Mouse (Mus musculus): ENCODE data around the gene Mrpl33. TPM values are rescaled to one million over a fixed set of nuclear protein-coding genes. Genes with fewer than 3 reads are reported as not detected.

Gene Mrpl33
- polyA plus RNA-seq, 1 experiment from 2014 or later: 197 TPM

DNA sequence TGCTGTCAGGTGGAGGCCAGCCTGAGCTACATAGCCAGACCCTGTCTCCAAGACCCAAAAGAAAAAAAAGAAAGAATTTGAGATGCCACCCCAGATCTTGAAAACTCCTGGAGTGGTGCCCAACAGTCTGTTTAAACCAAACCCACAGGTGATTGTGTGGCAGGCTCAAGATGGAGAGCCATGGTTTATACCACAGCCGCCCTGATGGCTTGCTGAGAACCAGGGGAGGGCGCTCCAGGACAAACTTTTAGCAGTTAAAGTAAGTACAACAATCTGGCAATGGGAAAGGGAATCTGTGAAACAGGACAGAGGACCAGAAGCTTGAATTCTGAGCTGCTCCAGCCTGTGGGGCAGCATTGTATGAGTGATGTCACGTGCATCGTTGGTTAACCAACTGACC lies 1.8 kb downstream of the Mrpl33 start:
- Histone ChIP-seq H3K4me2 (replicated peaks) (no peak overlapping the region), H3K4me3 (no peak overlapping the region), H3K27me3 (replicated peaks) (0 out of 2 replicates have a peak, but pooled peaks cover 5% of the 10 kb centered on the region), H3K9ac (no peak overlapping the region), H3K36me3 (no peaks in the 10 kb centered on the region), H3K27ac (no peak overlapping the region), H3K9me3 (no peaks in the 10 kb centered on the region), H3K4me1 (0 out of 2 replicates have a peak, but pooled peaks cover 6% of the 10 kb centered on the region)
- 68% methylated on average over 4 of the region's 4 CpGs for WGBS
- no peak for ATAC-seq (ENCODE audit: low FRiP score, low read depth)

DNA sequence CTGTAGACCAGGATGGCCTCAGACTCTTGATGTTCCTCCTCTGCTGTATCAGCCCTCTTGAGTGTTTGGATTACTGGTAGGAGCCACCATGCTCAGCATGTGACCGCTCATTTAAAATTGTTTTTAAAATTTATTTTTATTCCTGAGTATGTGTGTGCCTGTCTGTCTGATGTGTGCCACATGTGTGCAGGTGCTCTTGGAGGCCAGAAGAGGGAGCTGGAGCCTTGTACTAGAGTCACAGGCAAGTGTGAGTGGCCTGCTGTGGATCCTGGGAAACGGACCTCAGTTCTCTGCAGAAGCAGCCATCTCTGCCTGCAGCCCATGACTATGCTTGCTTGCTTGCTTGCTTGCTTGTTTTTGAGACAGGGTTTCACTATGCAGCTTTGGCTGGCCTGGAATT lies 2.4 kb downstream of the Mrpl33 start:
- H3K4me2 ChIP-seq (replicated peaks): no peak overlapping the region
- H3K36me3 ChIP-seq: no peaks in the 10 kb centered on the region
- H3K27ac ChIP-seq: no peak overlapping the region
- H3K9ac ChIP-seq: no peak overlapping the region
- 91% methylated on average over 2 of the region's 2 CpGs for WGBS
- no peaks in the 10 kb centered on the region for H3K9me3 ChIP-seq
- ATAC-seq (ENCODE audit: low FRiP score, low read depth): no peak
- no peak overlapping the region for H3K4me3 ChIP-seq
- H3K27me3 ChIP-seq (replicated peaks): 0 out of 2 replicates have a peak, but pooled peaks cover 5% of the 10 kb centered on the region
- H3K4me1 ChIP-seq: 0 out of 2 replicates have a peak, but pooled peaks cover 6% of the 10 kb centered on the region

- no peak for ATAC-seq (ENCODE audit: low FRiP score, low read depth)
- Histone ChIP-seq H3K4me3 (no peak overlapping the region), H3K9me3 (no peaks in the 10 kb centered on the region), H3K4me1 (0 out of 2 replicates have a peak, but pooled peaks cover 6% of the 10 kb centered on the region), H3K27ac (no peak overlapping the region), H3K36me3 (no peaks in the 10 kb centered on the region), H3K9ac (no peak overlapping the region), H3K27me3 (replicated peaks) (0 out of 2 replicates have a peak, but pooled peaks cover 5% of the 10 kb centered on the region), H3K4me2 (replicated peaks) (no peak overlapping the region)
- 92% methylated on average over 7 of the region's 7 CpGs for WGBS
Measured at GRCm38 (mm10) chr5:31601162-31601722, 4.5 kb downstream of the Mrpl33 start.

DNA sequence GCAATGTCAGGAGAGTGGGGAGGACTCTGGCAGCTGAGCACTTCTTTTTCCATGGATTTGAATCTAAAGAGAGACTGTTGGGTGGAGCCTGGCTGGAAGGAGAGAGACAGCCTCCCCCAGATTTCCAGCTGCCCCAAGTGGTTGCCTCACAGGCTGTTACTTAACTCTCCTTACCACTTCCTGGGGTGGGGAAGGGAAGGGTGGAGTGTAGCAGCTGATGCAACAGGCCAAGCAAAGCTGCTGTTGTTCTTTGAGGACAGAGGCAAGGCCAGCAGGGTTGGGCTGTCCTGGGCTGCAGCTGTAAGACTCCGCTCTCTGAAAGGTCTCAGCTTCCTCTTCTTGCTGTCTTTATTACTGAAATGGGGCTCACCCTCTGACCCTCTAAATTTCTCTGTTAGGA lies 5.6 kb downstream of the Mrpl33 start:
- Histone ChIP-seq H3K9ac (no peak overlapping the region), H3K27me3 (replicated peaks) (0 out of 2 replicates have a peak, but pooled peaks cover 2% of the 10 kb centered on the region), H3K4me2 (replicated peaks) (no peak overlapping the region), H3K4me3 (no peak overlapping the region), H3K9me3 (no peaks in the 10 kb centered on the region), H3K4me1 (no peaks in the 10 kb centered on the region), H3K36me3 (no peaks in the 10 kb centered on the region), H3K27ac (no peak overlapping the region)
- no peak for ATAC-seq (ENCODE audit: low FRiP score, low read depth)
- WGBS: 100% methylated on average over 1 of the region's 1 CpGs

GRCm38 (mm10) chr5:31603766-31604165 lies 7.0 kb downstream of the Mrpl33 start:
- Histone ChIP-seq H3K4me3 (no peak overlapping the region), H3K36me3 (no peaks in the 10 kb centered on the region), H3K27me3 (replicated peaks) (no peaks in the 10 kb centered on the region), H3K9me3 (no peaks in the 10 kb centered on the region), H3K4me1 (no peaks in the 10 kb centered on the region), H3K4me2 (replicated peaks) (no peak overlapping the region), H3K9ac (no peak overlapping the region), H3K27ac (no peak overlapping the region)
- ATAC-seq (ENCODE audit: low FRiP score, low read depth): no peak
- WGBS: 84% methylated on average over 6 of the region's 6 CpGs

- WGBS: 71% methylated on average over 3 of the region's 3 CpGs
- H3K9me3 ChIP-seq: no peaks in the 10 kb centered on the region
- no peaks in the 10 kb centered on the region for H3K4me1 ChIP-seq
- no peaks in the 10 kb centered on the region for H3K27me3 ChIP-seq (replicated peaks)
- H3K4me2 ChIP-seq (replicated peaks): no peak overlapping the region
- no peak overlapping the region for H3K9ac ChIP-seq
- ATAC-seq (ENCODE audit: low FRiP score, low read depth): no peak
- no peaks in the 10 kb centered on the region for H3K36me3 ChIP-seq
- no peak overlapping the region for H3K4me3 ChIP-seq
- H3K27ac ChIP-seq: no peak overlapping the region
Measured at GRCm38 (mm10) chr5:31606151-31606550, 9.4 kb downstream of the Mrpl33 start.

DNA sequence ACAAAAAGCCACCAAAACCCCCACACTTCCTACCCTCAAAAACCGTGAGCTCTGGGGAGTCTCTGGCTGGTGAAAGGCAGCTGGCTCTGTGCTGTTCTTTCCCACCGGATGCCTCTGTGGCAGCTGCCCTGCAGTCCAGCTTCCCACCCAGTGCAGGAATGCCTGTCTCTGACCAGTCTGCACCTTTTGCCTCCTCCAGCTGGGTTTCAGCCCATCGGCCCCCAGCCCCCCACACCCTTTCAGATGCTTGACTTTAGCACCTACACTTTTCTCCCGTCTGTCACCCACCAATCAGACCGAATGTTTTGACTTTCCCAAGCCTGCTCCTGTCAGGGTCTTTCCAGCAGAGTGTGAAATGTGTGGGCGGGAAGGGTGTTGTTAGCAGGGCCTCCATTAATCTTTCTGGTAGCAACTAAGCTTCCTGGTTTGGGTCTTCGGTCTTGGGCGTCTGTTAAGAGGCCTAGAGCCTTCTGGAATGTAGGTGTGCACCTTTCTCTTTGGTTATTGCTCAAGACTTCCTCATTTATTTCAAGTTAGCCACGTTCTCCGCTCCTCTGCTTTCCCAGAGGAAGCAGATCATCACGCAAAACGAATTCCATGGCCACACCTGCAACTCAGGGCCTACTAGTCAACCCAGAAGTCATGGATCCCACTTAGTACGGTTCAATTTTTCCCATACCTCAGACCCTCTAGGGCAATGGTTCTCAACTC lies 13.8 kb downstream of the Mrpl33 start:
- Histone ChIP-seq H3K4me2 (replicated peaks) (no peak overlapping the region), H3K4me1 (peaks cover 10% of the 10 kb centered on the region; the same call in 1 of the 2 replicates), H3K9me3 (no peaks in the 10 kb centered on the region), H3K27ac (no peak overlapping the region), H3K36me3 (no peaks in the 10 kb centered on the region), H3K27me3 (replicated peaks) (no peaks in the 10 kb centered on the region), H3K9ac (no peak overlapping the region), H3K4me3 (no peak overlapping the region)
- WGBS: 79% methylated on average over 13 of the region's 13 CpGs
- no peak for ATAC-seq (ENCODE audit: low FRiP score, low read depth)

DNA sequence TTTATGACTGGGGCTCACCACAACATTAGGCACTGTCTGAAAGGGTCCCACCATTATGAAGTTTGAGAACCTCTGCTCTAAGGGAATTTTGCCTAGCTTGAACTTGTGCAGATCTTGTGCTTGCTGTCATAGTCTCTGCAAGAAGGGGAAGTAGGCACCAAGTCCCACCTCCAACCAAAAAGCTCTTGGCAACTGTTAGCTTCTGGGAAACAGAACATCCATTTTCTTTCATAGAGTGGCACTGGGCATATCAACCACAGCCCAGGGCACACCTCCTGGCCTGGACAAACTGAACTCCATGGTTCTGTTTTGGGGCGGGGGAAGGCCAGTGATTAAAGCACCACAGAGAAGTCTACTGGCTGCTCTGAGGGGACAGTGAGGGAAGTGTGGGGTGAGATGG lies 14.5 kb downstream of the Mrpl33 start:
- Histone ChIP-seq H3K9ac (no peak overlapping the region), H3K36me3 (no peaks in the 10 kb centered on the region), H3K4me2 (replicated peaks) (no peak overlapping the region), H3K27me3 (replicated peaks) (no peaks in the 10 kb centered on the region), H3K9me3 (no peaks in the 10 kb centered on the region), H3K4me1 (peaks cover 10% of the 10 kb centered on the region; the same call in 1 of the 2 replicates), H3K27ac (no peak overlapping the region), H3K4me3 (no peak overlapping the region)
- WGBS: 95% methylated on average over 1 of the region's 1 CpGs
- no peak for ATAC-seq (ENCODE audit: low FRiP score, low read depth)

DNA sequence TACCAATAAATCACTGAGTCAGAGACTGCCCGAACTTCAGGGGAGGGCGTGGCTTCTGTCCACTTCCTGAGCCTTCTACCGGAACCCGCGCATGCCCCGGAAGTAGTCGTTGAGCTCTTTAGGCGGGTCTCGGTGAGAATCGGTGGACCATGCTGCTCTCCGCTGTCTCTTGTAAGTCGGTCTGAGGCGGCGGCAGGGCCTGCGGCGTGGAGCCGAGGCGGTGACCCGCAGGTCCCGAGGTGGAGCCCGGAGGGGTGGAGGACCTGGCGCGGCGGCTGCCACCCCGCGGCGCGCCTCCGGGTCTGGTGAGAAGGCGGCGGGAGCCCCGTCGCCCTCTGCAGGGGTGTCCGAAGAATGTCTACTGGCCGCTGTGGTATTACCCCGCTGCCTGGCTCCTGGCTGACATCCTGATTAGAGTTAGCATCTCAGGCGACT lies 17.1 kb downstream of the Mrpl33 start:
- Histone ChIP-seq H3K9ac (peak overlapping the region; percentile 69), H3K36me3 (peaks cover 9% of the 10 kb centered on the region), H3K4me1 (peaks cover 10% of the 10 kb centered on the region; the same call in 1 of the 2 replicates), H3K4me2 (replicated peaks) (peak overlapping the region; percentile 51), H3K27ac (0 out of 2 replicates have a peak overlapping the region, but pooled peaks have one; percentile 50), H3K9me3 (no peaks in the 10 kb centered on the region), H3K27me3 (replicated peaks) (no peaks in the 10 kb centered on the region), H3K4me3 (peak overlapping the region; percentile 83)
- peak; percentile 98 for ATAC-seq (ENCODE audit: low FRiP score, low read depth)
- under 1% methylated on average over 37 of the region's 37 CpGs for WGBS

DNA sequence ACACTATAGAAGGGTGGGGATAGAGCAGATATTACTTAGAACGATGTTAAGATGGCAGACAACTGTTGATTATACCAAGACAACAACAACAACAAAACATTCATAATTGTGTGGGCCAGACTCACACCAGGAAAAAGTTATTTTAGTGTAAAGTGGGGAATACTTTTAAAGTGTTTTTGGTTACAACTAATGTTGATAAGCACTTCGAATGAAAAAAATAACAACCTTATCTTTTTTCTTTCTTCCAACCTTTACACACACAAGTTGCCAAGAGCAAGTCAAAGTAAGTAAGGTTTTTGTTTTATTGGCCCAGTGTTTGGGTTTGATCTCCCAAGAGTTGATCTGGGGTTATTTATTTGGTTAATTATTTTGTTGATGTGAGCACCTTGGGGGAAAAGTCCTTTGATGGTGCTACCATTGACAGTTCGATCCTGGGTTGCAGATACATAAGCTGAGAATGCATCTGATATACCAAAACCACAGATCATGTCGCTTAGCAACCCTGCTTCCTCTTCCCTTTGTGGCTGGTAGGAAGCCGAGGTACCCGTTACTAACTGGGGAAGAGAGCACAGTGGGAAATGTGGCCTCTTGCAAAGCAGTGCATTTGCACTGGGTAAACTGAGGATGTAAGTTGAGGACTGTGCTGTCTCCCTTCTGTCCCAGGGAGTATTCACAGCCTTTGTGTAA lies 17.7 kb downstream of the Mrpl33 start:
- H3K27ac ChIP-seq: no peak overlapping the region
- 51% methylated on average over 6 of the region's 6 CpGs for WGBS
- no peak for ATAC-seq (ENCODE audit: low FRiP score, low read depth)
- peaks cover 10% of the 10 kb centered on the region; the same call in 1 of the 2 replicates for H3K4me1 ChIP-seq
- peaks cover 15% of the 10 kb centered on the region for H3K36me3 ChIP-seq
- no peaks in the 10 kb centered on the region for H3K9me3 ChIP-seq
- peak overlapping the region; percentile 83 for H3K4me3 ChIP-seq
- H3K27me3 ChIP-seq (replicated peaks): no peaks in the 10 kb centered on the region
- H3K4me2 ChIP-seq (replicated peaks): peak overlapping the region; percentile 51
- H3K9ac ChIP-seq: peak overlapping the region; percentile 69; the same call in 1 of the 2 replicates

- no peak for ATAC-seq (ENCODE audit: low FRiP score, low read depth)
- no peak overlapping the region for H3K9ac ChIP-seq
- no peak overlapping the region for H3K4me3 ChIP-seq
- H3K4me2 ChIP-seq (replicated peaks): no peak overlapping the region
- 97% methylated on average over 3 of the region's 3 CpGs for WGBS
- H3K36me3 ChIP-seq: peaks cover 27% of the 10 kb centered on the region
- no peaks in the 10 kb centered on the region for H3K9me3 ChIP-seq
- 0 out of 2 replicates have a peak, but pooled peaks cover 1% of the 10 kb centered on the region for H3K4me1 ChIP-seq
- H3K27me3 ChIP-seq (replicated peaks): no peaks in the 10 kb centered on the region
- no peak overlapping the region for H3K27ac ChIP-seq
Measured at GRCm38 (mm10) chr5:31620326-31620725, 23.6 kb downstream of the Mrpl33 start.

DNA sequence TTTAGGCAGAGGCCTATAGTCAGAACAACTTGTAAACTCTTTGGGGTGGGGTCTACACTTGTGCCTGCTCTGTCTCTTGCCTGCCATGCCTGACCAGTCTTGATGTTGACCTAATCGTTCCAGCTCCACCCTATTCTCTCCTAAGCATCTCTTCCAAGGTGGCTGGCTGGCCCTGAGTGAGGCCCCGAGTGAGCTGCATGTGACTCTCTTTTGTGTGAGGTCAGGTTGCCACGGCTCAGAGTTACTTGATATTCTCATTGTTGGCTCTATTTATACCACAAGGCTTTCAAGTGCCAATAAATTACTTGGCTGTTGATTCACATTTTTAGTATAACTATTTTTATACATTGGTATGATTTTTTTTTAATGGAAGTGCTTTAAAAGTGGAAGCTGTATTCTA lies 30.4 kb downstream of the Mrpl33 start:
- Histone ChIP-seq H3K4me2 (replicated peaks) (no peak overlapping the region), H3K36me3 (peaks cover 3% of the 10 kb centered on the region; the same call in 1 of the 2 replicates), H3K9me3 (no peaks in the 10 kb centered on the region), H3K27me3 (replicated peaks) (no peaks in the 10 kb centered on the region), H3K4me3 (no peak overlapping the region), H3K4me1 (no peaks in the 10 kb centered on the region), H3K9ac (no peak overlapping the region), H3K27ac (no peak overlapping the region)
- WGBS: 37% methylated on average over 3 of the region's 3 CpGs
- no peak for ATAC-seq (ENCODE audit: low FRiP score, low read depth)

All from neural tube, embryonic 12.5 days (tissue).